Mouse (Mus musculus): Measurements from ENCODE around the gene Vmn1r56.
"Not testable (repeated sequence)": the region's sequence is repeated elsewhere in the genome, so short reads cannot be mapped to it uniquely, and the experiment has no call there.

Gene Vmn1r56

GRCm38 (mm10) chr7:5196647-5197046 is at the start of gene Vmn1r56:
Vmn1r56 (minus strand) TSS chr7:5196747.
- not testable (repeated sequence) for DNase-seq

DNA sequence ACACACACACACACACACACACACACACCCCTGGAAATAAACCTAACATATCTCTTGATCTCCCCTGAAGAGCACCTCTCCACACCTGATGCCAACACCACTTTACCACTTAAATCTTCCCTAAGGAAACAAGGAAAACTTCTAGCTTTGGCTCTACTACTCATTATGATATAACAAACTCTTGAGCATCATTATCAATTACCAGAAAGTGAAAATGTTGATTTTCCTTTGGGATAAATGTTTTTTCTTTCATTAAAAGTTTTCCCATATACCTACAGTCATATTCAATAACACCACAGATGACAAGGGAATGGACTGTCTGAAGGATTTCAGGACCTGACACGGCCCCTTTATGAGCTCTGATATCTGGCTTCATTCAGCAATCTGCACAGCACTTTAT is 21.6 kb upstream of the Vmn1r56 start, which contains the start of gene Vmn1r57:
Gene Vmn1r57 (plus strand): TSS at position 301 of the 400 bp plus-strand sequence.
- DNase-seq = not testable (repeated sequence)

DNA sequence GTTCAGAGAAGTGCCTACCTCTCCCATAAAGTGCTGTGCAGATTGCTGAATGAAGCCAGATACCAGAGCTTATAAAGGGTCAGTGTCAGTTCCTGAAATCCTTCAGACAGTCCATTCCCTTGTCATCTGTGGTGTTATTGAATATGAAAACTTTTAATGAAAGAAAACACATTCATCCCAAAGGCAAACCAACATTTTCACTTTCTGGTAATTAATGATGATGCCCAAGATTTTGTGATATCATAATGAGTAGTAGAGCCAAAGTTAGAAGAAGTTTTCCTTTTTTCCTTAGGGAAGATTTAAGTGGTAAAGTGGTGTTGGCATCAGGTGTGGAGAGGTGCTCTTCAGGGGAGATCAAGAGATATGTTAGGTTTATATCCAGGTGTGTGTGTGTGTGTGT is 47.0 kb downstream of the Vmn1r56 start, which contains the start of gene Vmn1r55:
Gene Vmn1r55 (minus strand): TSS at position 101 of the 400 bp plus-strand sequence.
- not testable (repeated sequence) for DNase-seq
